ENCODE assay signal across 22 mouse cellular contexts in genomic region chr2:33833902-33834301, GRCm38 (mm10).
"Had no signal": no experiment of that assay in that cellular context is flagged by ENCODE, and none has a peak within 500 bp of the region (broad histone marks: within the 10 kb centered on the region; RNA-seq: fewer than 3 reads in every experiment).

No protein-coding gene starts in this region.

- H3K9me3 ChIP-seq: intestine, embryonic 15.5 days; kidney, embryonic 15.5 days; megakaryocyte, embryonic 14.5 days; midbrain, embryonic 10.5 days; midbrain, embryonic 13.5 days; neural tube, embryonic 12.5 days; neural tube, embryonic 15.5 days had no signal

- H3K4me1 ChIP-seq: intestine, embryonic 15.5 days had no signal

- DNase-seq: kidney, adult 11 months; kidney, adult 8-10 months; kidney, postnatal 14 days; kidney, postnatal 4 days; left cerebral cortex, postnatal 4 days; liver, postnatal 0 days; lung, embryonic 14.5 days; lung, postnatal 10 days; lung, postnatal 36 days; right cerebral cortex, adult 18-20 months; right cerebral cortex, postnatal 25 days; thymus, adult 2 months; thymus, postnatal 14 days had no signal

- H3K9ac ChIP-seq: intestine, embryonic 15.5 days; kidney, embryonic 15.5 days; liver, embryonic 14.5 days; liver, postnatal 0 days; lung, embryonic 14.5 days; midbrain, embryonic 13.5 days; neural tube, embryonic 12.5 days; neural tube, embryonic 15.5 days had no signal

- H3K4me3 ChIP-seq: intestine, embryonic 15.5 days; kidney, embryonic 15.5 days; megakaryocyte, embryonic 14.5 days; midbrain, embryonic 10.5 days; midbrain, embryonic 13.5 days; neural tube, embryonic 12.5 days; neural tube, embryonic 15.5 days had no signal

- H3K27ac ChIP-seq: intestine, embryonic 15.5 days; kidney, embryonic 15.5 days; liver, embryonic 14.5 days; midbrain, embryonic 10.5 days; midbrain, embryonic 13.5 days; neural tube, embryonic 12.5 days; neural tube, embryonic 15.5 days had no signal

- H3K27me3 ChIP-seq: intestine, embryonic 15.5 days; kidney, embryonic 15.5 days; megakaryocyte, embryonic 14.5 days; midbrain, embryonic 13.5 days; neural tube, embryonic 12.5 days; neural tube, embryonic 15.5 days had no signal

- H3K36me3 ChIP-seq: intestine, embryonic 15.5 days had no signal

- ATAC-seq: intestine, embryonic 15.5 days; liver, postnatal 0 days; midbrain, embryonic 13.5 days; midbrain, embryonic 16.5 days had no signal

- H3K4me2 ChIP-seq: intestine, embryonic 15.5 days; kidney, embryonic 15.5 days; lung, embryonic 14.5 days; midbrain, embryonic 13.5 days; neural tube, embryonic 12.5 days; neural tube, embryonic 15.5 days had no signal
